Mouse (Mus musculus): ENCODE measurements around the gene Ddc.

GRCm38 (mm10) chr11:11801067-11801466 lies 96.9 kb downstream of the Ddc start:
- TF ChIP-seq POLR2A (IDR thresholded peaks at IDR 0.05; ENCODE audit: control insufficient read depth, extremely low read depth, insufficient read depth, low read length, poor library complexity) = no peak
- no peak for TF ChIP-seq CTCF (IDR thresholded peaks at IDR 0.05; ENCODE audit: borderline replicate concordance, control insufficient read depth, extremely low read depth, insufficient read depth, low read length, poor library complexity)
